Mouse (Mus musculus): ENCODE measurements around the gene Ffar4. TPM values are rescaled to one million over a fixed set of nuclear protein-coding genes. Genes with fewer than 3 reads are reported as not detected.

Ffar4 gene
- polyA plus RNA-seq (2014; fragmentation: Illumina TruSeq; extraction: RNeasy Lipid Tissue Mini Kit (QIAGEN cat#74804); ENCODE audit: low read depth, low replicate concordance) = 0.15 TPM

GRCm38 (mm10) chr19:38096858-38097758, at the start of gene Ffar4:
TSS of gene Ffar4 (plus strand) at chr19:38097071.

GRCm38 (mm10) chr19:38054720-38055192, 42.1 kb upstream of the Ffar4 start, which contains the start of gene Cep55:
TSS of gene Cep55 (plus strand) at chr19:38055011.

GRCm38 (mm10) chr19:38125219-38125610, 28.3 kb downstream of the Ffar4 start, which contains the start of gene Rbp4:
TSS of gene Rbp4 (minus strand) at chr19:38125281.

GRCm38 (mm10) chr19:38132481-38132880, 35.6 kb downstream of the Ffar4 start, which contains the start of gene Pde6c:
TSS of gene Pde6c (plus strand) at chr19:38132781.

Other genes starting within 250 kb of the Ffar4 start
- 1.7 TPM for gene Myof, start 53.5 kb upstream of the Ffar4 start, polyA plus RNA-seq (2014; fragmentation: Illumina TruSeq; extraction: RNeasy Lipid Tissue Mini Kit (QIAGEN cat#74804); ENCODE audit: low read depth, low replicate concordance)
- 56.8 TPM for gene Cep55, start 42.1 kb upstream of the Ffar4 start, polyA plus RNA-seq (2014; fragmentation: Illumina TruSeq; extraction: RNeasy Lipid Tissue Mini Kit (QIAGEN cat#74804); ENCODE audit: low read depth, low replicate concordance)
- 5.3 TPM for gene Rbp4, start 28.2 kb downstream of the Ffar4 start, polyA plus RNA-seq (2014; fragmentation: Illumina TruSeq; extraction: RNeasy Lipid Tissue Mini Kit (QIAGEN cat#74804); ENCODE audit: low read depth, low replicate concordance)
- gene Pde6c, start 35.7 kb downstream of the Ffar4 start, polyA plus RNA-seq (2014; fragmentation: Illumina TruSeq; extraction: RNeasy Lipid Tissue Mini Kit (QIAGEN cat#74804); ENCODE audit: low read depth, low replicate concordance) = 0.56 TPM
- 39.9 TPM for gene Fra10ac1, start 127.1 kb downstream of the Ffar4 start, polyA plus RNA-seq (2014; fragmentation: Illumina TruSeq; extraction: RNeasy Lipid Tissue Mini Kit (QIAGEN cat#74804); ENCODE audit: low read depth, low replicate concordance)
- gene Lgi1, start 167.5 kb downstream of the Ffar4 start, polyA plus RNA-seq (2014; fragmentation: Illumina TruSeq; extraction: RNeasy Lipid Tissue Mini Kit (QIAGEN cat#74804); ENCODE audit: low read depth, low replicate concordance) = 0.63 TPM

Data from testis, adult 10 weeks (tissue).